Mouse (Mus musculus) myocyte (in vitro differentiated cells): ENCODE measurements at regions not wholly inside any gene's neighbourhood (a gene's known extent, or its start where the extent isn't known, plus 50 kb on each side); places are given as distances from the start of the nearest gene placed in this dataset.

ENCODE experiments used
- POLR2A ChIP-seq: IDR thresholded peaks from one replicate; pipeline ENCODE4 v1.6.1; 2011; ENCODE audit warnings: low read depth, mild to moderate bottlenecking, control low read depth, moderate library complexity; ENCODE audit not compliant: insufficient read length
- TCF12 ChIP-seq: IDR thresholded peaks from one replicate; pipeline ENCODE4 v1.6.1; 2011; ENCODE audit warnings: mild to moderate bottlenecking, control low read depth; ENCODE audit not compliant: poor library complexity, insufficient read depth, severe bottlenecking

DNA sequence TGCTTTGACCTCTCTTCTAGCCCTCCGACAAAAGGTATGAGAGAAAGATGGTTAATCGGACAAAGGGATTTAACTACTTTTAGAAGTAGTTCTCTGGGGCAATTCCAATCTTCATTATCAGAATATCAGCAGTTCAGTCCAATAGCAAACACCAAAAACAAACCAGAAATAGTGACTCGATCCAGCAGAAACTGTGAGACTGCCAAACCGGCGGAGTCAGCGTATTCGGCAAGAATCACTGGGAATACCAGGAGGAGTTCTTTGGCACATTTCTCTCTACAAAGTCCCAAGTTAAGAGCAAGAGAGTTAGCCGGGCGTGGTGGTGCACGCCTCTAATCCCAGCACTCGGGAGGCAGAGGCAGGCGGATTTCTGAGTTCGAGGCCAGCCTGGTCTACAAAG lies 164.5 kb downstream of the Lnpk start:
- TF ChIP-seq TCF12 (no peak), POLR2A (no peak)
